Mouse (Mus musculus) embryonic facial prominence, embryonic 11.5 days (tissue): ENCODE results near the gene Plbd2. TPM values are rescaled to one million over a fixed set of nuclear protein-coding genes. Genes with fewer than 3 reads are reported as not detected.
"Not testable (repeated sequence)": the region's sequence is repeated elsewhere in the genome, so short reads cannot be mapped to it uniquely, and the experiment has no call there.

ENCODE experiments used
- ATAC-seq: fragments of 200-750 bp; cut with Nextera tagmentation; replicated peaks from 2 replicates; pipeline ENCODE4 v1.8.0; 2017; ENCODE audit warnings: low read depth; ENCODE audit not compliant: insufficient number of reproducible peaks, low FRiP score, low TSS enrichment
- DNase-seq: peaks from one replicate; pipeline ENCODE4 v3.0.0-alpha.2; 2015; ENCODE audit warnings: low spot score
- H3K27ac ChIP-seq: fragments of 300-500 bp; sonication (generic); replicated peaks from 2 replicates; pipeline ENCODE4 v1.5.1; 2014; ENCODE audit warnings: mild to moderate bottlenecking, low read depth, low read length, control low read depth
- H3K27me3 ChIP-seq: fragments of 300-500 bp; sonication (generic); 2 replicates; pipeline ENCODE4 v1.6.1; 2014; ENCODE audit warnings: mild to moderate bottlenecking, low read length, moderate library complexity, mixed read lengths; ENCODE audit not compliant: control insufficient read depth, insufficient read depth
- H3K36me3 ChIP-seq: fragments of 300-500 bp; sonication (generic); replicated peaks from 2 replicates; pipeline ENCODE4 v1.6.1; 2014; ENCODE audit warnings: low read depth, mild to moderate bottlenecking, low read length, moderate library complexity, mixed read lengths; ENCODE audit not compliant: control insufficient read depth, insufficient read depth
- H3K4me1 ChIP-seq: fragments of 300-500 bp; sonication (generic); 2 replicates; pipeline ENCODE4 v1.6.1; 2014; ENCODE audit warnings: low read length, mixed read lengths; ENCODE audit not compliant: control insufficient read depth, insufficient read depth
- H3K4me2 ChIP-seq: fragments of 300-500 bp; sonication (generic); 2 replicates; pipeline ENCODE4 v1.6.1; 2014; ENCODE audit warnings: low read depth, mild to moderate bottlenecking, control low read depth, low read length, moderate library complexity
- H3K4me3 ChIP-seq: fragments of 300-500 bp; sonication (generic); 2 replicates; pipeline ENCODE4 v1.5.1; 2014; ENCODE audit warnings: low read depth, low read length, control low read depth
- H3K9ac ChIP-seq: fragments of 300-500 bp; sonication (generic); replicated peaks from 2 replicates; pipeline ENCODE4 v1.6.1; 2014; ENCODE audit warnings: mild to moderate bottlenecking, control low read depth, low read length
- H3K9me3 ChIP-seq: fragments of 300-500 bp; sonication (generic); replicated peaks from 2 replicates; pipeline ENCODE4 v1.6.1; 2016; ENCODE audit warnings: mild to moderate bottlenecking, low read length, inconsistent platforms, mixed read lengths; ENCODE audit not compliant: control insufficient read depth
- WGBS: fragments of 180-500 bp; shearing (Covaris S2); extraction: QIAGEN DNeasy Blood & Tissue Kit; methylation state at CpG from one replicate; pipeline ENCODE4 v1.1.7; 2014; 5-methylcytosine and 5-hydroxymethylcytosine counted together
- polyA plus RNA-seq: library from polyadenylated mRNA; unstranded; fragments of >200 nt; fragmentation: Nextera tagmentation; extraction: Ambion mirVana; gene quantifications from 2 replicates; pipeline ENCODE4 v1.2.1, GENCODE M21; 2014

The Plbd2 gene
- polyA plus RNA-seq, 1 experiment from 2014 or later: 20.9 TPM

- Histone ChIP-seq H3K9ac (no peak overlapping the region), H3K4me1 (no peaks in the 10 kb centered on the region; the same call in 1 of the 2 replicates), H3K4me2 (no peak overlapping the region), H3K9me3 (no peaks in the 10 kb centered on the region), H3K36me3 (no peaks in the 10 kb centered on the region), H3K4me3 (no peak overlapping the region), H3K27ac (no peak overlapping the region), H3K27me3 (no peaks in the 10 kb centered on the region)
- no peak for ATAC-seq
- WGBS: 71% methylated on average over 9 of the region's 9 CpGs
- no peak for DNase-seq
These were observed 3.1 kb upstream of the Plbd2 start for GRCm38 (mm10) chr5:120506490-120506889.

GRCm38 (mm10) chr5:120505781-120506180 lies 2.4 kb upstream of the Plbd2 start:
- H3K4me3 ChIP-seq: no peak overlapping the region

GRCm38 (mm10) chr5:120505368-120505767 lies 1.9 kb upstream of the Plbd2 start:
- Histone ChIP-seq H3K9ac (no peak overlapping the region), H3K4me3 (no peak overlapping the region), H3K27ac (no peak overlapping the region), H3K4me1 (no peaks in the 10 kb centered on the region; the same call in 1 of the 2 replicates), H3K36me3 (no peaks in the 10 kb centered on the region), H3K4me2 (no peak overlapping the region; the same call in 1 of the 2 replicates), H3K9me3 (no peaks in the 10 kb centered on the region), H3K27me3 (no peaks in the 10 kb centered on the region)
- DNase-seq (peak; percentile 82), ATAC-seq (no peak)
- 21% methylated on average over 16 of the region's 16 CpGs for WGBS

More at GRCm38 (mm10) chr5:120505781-120506180, 2.4 kb upstream of the Plbd2 start:
- H3K27me3 ChIP-seq: no peaks in the 10 kb centered on the region
- DNase-seq: no peak
- no peak overlapping the region for H3K9ac ChIP-seq
- no peaks in the 10 kb centered on the region for H3K9me3 ChIP-seq
- no peaks in the 10 kb centered on the region for H3K36me3 ChIP-seq
- H3K27ac ChIP-seq: no peak overlapping the region
- no peak for ATAC-seq
- H3K4me2 ChIP-seq: no peak overlapping the region; the same call in 1 of the 2 replicates
- WGBS: 66% methylated on average over 9 of the region's 9 CpGs
- no peaks in the 10 kb centered on the region; the same call in 1 of the 2 replicates for H3K4me1 ChIP-seq

- WGBS: 8% methylated on average over 12 of the region's 12 CpGs
- Histone ChIP-seq H3K27ac (no peak overlapping the region), H3K27me3 (no peaks in the 10 kb centered on the region), H3K9ac (peak overlapping the region; percentile 84), H3K36me3 (no peaks in the 10 kb centered on the region; the same call in 1 of the 2 replicates), H3K4me1 (no peaks in the 10 kb centered on the region; the same call in 1 of the 2 replicates), H3K4me3 (peak overlapping the region; percentile 88), H3K9me3 (no peaks in the 10 kb centered on the region), H3K4me2 (peak overlapping the region; percentile 91)
- DNase-seq (no peak), ATAC-seq (no peak)
These were observed 716 bp downstream of the Plbd2 start for GRCm38 (mm10) chr5:120502675-120503143.

- ATAC-seq (no peak), DNase-seq (no peak)
- Histone ChIP-seq H3K36me3 (no peaks in the 10 kb centered on the region; the same call in 1 of the 2 replicates), H3K4me1 (no peaks in the 10 kb centered on the region; the same call in 1 of the 2 replicates), H3K4me3 (peak overlapping the region; percentile 88; the same call in 1 of the 2 replicates), H3K4me2 (peak overlapping the region; percentile 91), H3K9me3 (no peaks in the 10 kb centered on the region), H3K27me3 (no peaks in the 10 kb centered on the region), H3K9ac (peak overlapping the region; percentile 84), H3K27ac (no peak overlapping the region)
- 63% methylated on average over 9 of the region's 9 CpGs for WGBS
These were observed 1.2 kb downstream of the Plbd2 start for GRCm38 (mm10) chr5:120502147-120502621.

GRCm38 (mm10) chr5:120500609-120501008 lies 2.8 kb downstream of the Plbd2 start:
- not testable (repeated sequence) for H3K9ac ChIP-seq, DNase-seq, H3K27me3 ChIP-seq, H3K36me3 ChIP-seq, H3K4me3 ChIP-seq, H3K4me2 ChIP-seq, H3K27ac ChIP-seq, ATAC-seq, H3K4me1 ChIP-seq, H3K9me3 ChIP-seq
- 89% methylated on average over 9 of the region's 9 CpGs for WGBS

- Histone ChIP-seq H3K4me2 (no peak overlapping the region), H3K4me1 (no peaks in the 10 kb centered on the region), H3K27me3 (no peaks in the 10 kb centered on the region), H3K36me3 (no peaks in the 10 kb centered on the region; the same call in 1 of the 2 replicates), H3K4me3 (no peak overlapping the region), H3K27ac (no peak overlapping the region), H3K9me3 (no peaks in the 10 kb centered on the region), H3K9ac (no peak overlapping the region)
- no peak for DNase-seq
- 85% methylated on average over 4 of the region's 4 CpGs for WGBS
- no peak for ATAC-seq
These were observed 4.2 kb downstream of the Plbd2 start for GRCm38 (mm10) chr5:120499202-120499601.

GRCm38 (mm10) chr5:120497071-120497470 lies 6.4 kb downstream of the Plbd2 start:
- Histone ChIP-seq H3K27ac (no peak overlapping the region), H3K27me3 (no peaks in the 10 kb centered on the region), H3K36me3 (no peaks in the 10 kb centered on the region; the same call in 1 of the 2 replicates), H3K4me2 (no peak overlapping the region), H3K9ac (no peak overlapping the region), H3K9me3 (no peaks in the 10 kb centered on the region), H3K4me1 (no peaks in the 10 kb centered on the region), H3K4me3 (no peak overlapping the region)
- 89% methylated on average over 3 of the region's 3 CpGs for WGBS
- no peak for ATAC-seq
- no peak for DNase-seq
